ENCODE assay signal across 8 mouse cellular contexts in genomic region chr6:55016236-55016635, GRCm38 (mm10). TPM values are rescaled to one million over a fixed set of nuclear protein-coding genes. Genes with fewer than 3 reads are reported as not detected.
DNase-seq lines count a peak whose midpoint lies in the region; ATAC-seq and TF ChIP-seq lines count a peak whose summit lies in the region.

No protein-coding gene starts in this region.

- H3K9ac ChIP-seq in hindbrain, embryonic 15.5 days, result no peak overlapping the region

- peak; percentile 45 to 80 for DNase-seq in adrenal gland, adult (ENCODE audit: inconsistent age in 2 of 2, low spot score in 1 of 2)
- DNase-seq in adrenal gland, postnatal 4 days (ENCODE audit: low spot score in 2 of 2), result no peak
- peak; percentile 73 for DNase-seq in CD4-positive, CD25-positive, alpha-beta regulatory T cell, adult 2 months (ENCODE audit: low read depth, low spot score)
- DNase-seq in left cerebral cortex, adult 11 months (ENCODE audit: low spot score), result peak; percentile 33

- H3K9me3 ChIP-seq in hindbrain, embryonic 15.5 days, result no peaks in the 10 kb centered on the region

- WGBS in hindbrain, embryonic 15.5 days, result 26% methylated on average over 5 of the region's 5 CpGs
- 2% methylated on average over 5 of the region's 5 CpGs for WGBS in small intestine, adult 2 months

- peak; percentile 50; the same call in 1 of the 2 replicates for ATAC-seq in hindbrain, embryonic 15.5 days (ENCODE audit: low FRiP score, low read depth)
- ATAC-seq in megakaryocyte progenitor cell, adult 5-6 weeks (replicated peaks; ENCODE audit: poor library complexity), result peak; percentile 86

- 0 out of 2 replicates have a peak, but pooled peaks cover 7% of the 10 kb centered on the region for H3K27me3 ChIP-seq in hindbrain, embryonic 15.5 days
- no peaks in the 10 kb centered on the region for H3K27me3 ChIP-seq in small intestine, adult 2 months (ENCODE audit: control insufficient read depth, insufficient read depth, low read length)

- H3K4me3 ChIP-seq in cortical plate, adult 2 months (ENCODE audit: insufficient read depth, low read length), result no peak overlapping the region
- H3K4me3 ChIP-seq in hindbrain, embryonic 15.5 days, result no peak overlapping the region
- no peak overlapping the region for H3K4me3 ChIP-seq in small intestine, adult 2 months (ENCODE audit: low read depth, low read length)

- H3K27ac ChIP-seq in cortical plate, adult 2 months (ENCODE audit: insufficient read depth, low read length), result no peak overlapping the region
- no peak overlapping the region for H3K27ac ChIP-seq in hindbrain, embryonic 15.5 days (replicated peaks)
- H3K27ac ChIP-seq in small intestine, adult 2 months (ENCODE audit: insufficient read depth, low read depth, low read length), result no peak overlapping the region

- TF ChIP-seq CTCF in cortical plate, adult 2 months (IDR thresholded peaks at IDR 0.05; ENCODE audit: extremely low read depth, insufficient read depth, low read length), result peak; percentile 63
- TF ChIP-seq CTCF in small intestine, adult 2 months (IDR thresholded peaks at IDR 0.05; ENCODE audit: extremely low read depth, insufficient read length, insufficient replicate concordance, low read depth, low read length), result peak; percentile 66; the same call in 1 of the 2 replicates

- H3K4me2 ChIP-seq in hindbrain, embryonic 15.5 days, result no peak overlapping the region

- no peaks in the 10 kb centered on the region for H3K4me1 ChIP-seq in cortical plate, adult 2 months (ENCODE audit: control insufficient read depth, insufficient read depth, low read length)
- 0 out of 2 replicates have a peak, but pooled peaks cover 6% of the 10 kb centered on the region for H3K4me1 ChIP-seq in hindbrain, embryonic 15.5 days (replicated peaks)
- peaks cover 5% of the 10 kb centered on the region for H3K4me1 ChIP-seq in small intestine, adult 2 months (ENCODE audit: control insufficient read depth, insufficient read depth, insufficient read length, low read length)

- no peaks in the 10 kb centered on the region for H3K36me3 ChIP-seq in hindbrain, embryonic 15.5 days
- H3K36me3 ChIP-seq in small intestine, adult 2 months (ENCODE audit: control insufficient read depth, insufficient read depth, low read length), result no peaks in the 10 kb centered on the region

- TF ChIP-seq POLR2A in cortical plate, adult 2 months (IDR thresholded peaks at IDR 0.05; ENCODE audit: extremely low read depth, insufficient read depth, low read length), result no peak
- no peak for TF ChIP-seq POLR2A in small intestine, adult 2 months (IDR thresholded peaks at IDR 0.05; ENCODE audit: low read depth, low read length)

RNA-seq across cellular contexts. Expression of gene Gars, which starts 21.6 kb away (rescaled TPM):
- 100 to 1,000 TPM; 101 to 109 TPM for total RNA-seq in adrenal gland, postnatal 4 days (2021)
- polyA plus RNA-seq in cortical plate, adult 2 months (2012; rRNA removed), result 96.8 and 99.2 TPM in 2 replicates
- polyA plus RNA-seq in hindbrain, embryonic 15.5 days (2015; fragmentation: Nextera tagmentation; extraction: Ambion mirVana), result 197 TPM in 2 replicates
- total RNA-seq in megakaryocyte progenitor cell, adult 5-6 weeks (2015), result 56.7 and 57.1 TPM in 2 replicates
- total RNA-seq in megakaryocyte progenitor cell, adult 5-6 weeks (2017), result 118 and 130 TPM in 2 replicates
- 11.2 and 31.4 TPM in 2 replicates for polyA plus RNA-seq in small intestine, adult 2 months (2012; rRNA removed)

RNA-seq across cellular contexts. Expression of gene Ggct, which starts 23.5 kb away (rescaled TPM):
- 10 to 100 TPM in 1 of 2 experiments, 1 to 10 TPM in 1; 7.1 to 13.2 TPM for total RNA-seq in adrenal gland, postnatal 4 days (2021)
- 16.6 and 19.8 TPM in 2 replicates for polyA plus RNA-seq in cortical plate, adult 2 months (2012; rRNA removed)
- 12.7 and 15.3 TPM in 2 replicates for polyA plus RNA-seq in hindbrain, embryonic 15.5 days (2015; fragmentation: Nextera tagmentation; extraction: Ambion mirVana)
- 12.5 and 13.5 TPM in 2 replicates for total RNA-seq in megakaryocyte progenitor cell, adult 5-6 weeks (2015)
- 25.1 and 31.1 TPM in 2 replicates for total RNA-seq in megakaryocyte progenitor cell, adult 5-6 weeks (2017)
- polyA plus RNA-seq in small intestine, adult 2 months (2012; rRNA removed), result 0.17 and 1.5 TPM in 2 replicates

RNA-seq across cellular contexts. Expression of gene Nod1, which starts 43.8 kb away (rescaled TPM):
- 1 to 10 TPM; 9.1 to 9.8 TPM for total RNA-seq in adrenal gland, postnatal 4 days (2021)
- polyA plus RNA-seq in cortical plate, adult 2 months (2012; rRNA removed), result 6.0 and 6.4 TPM in 2 replicates
- polyA plus RNA-seq in hindbrain, embryonic 15.5 days (2015; fragmentation: Nextera tagmentation; extraction: Ambion mirVana), result 3.2 and 3.9 TPM in 2 replicates
- 6.2 TPM in 2 replicates for total RNA-seq in megakaryocyte progenitor cell, adult 5-6 weeks (2015)
- total RNA-seq in megakaryocyte progenitor cell, adult 5-6 weeks (2017), result 4.6 and 5.2 TPM in 2 replicates
- polyA plus RNA-seq in small intestine, adult 2 months (2012; rRNA removed), result 8.5 and 11.2 TPM in 2 replicates

Comparison
In these comparisons a context has a peak if more than half of its experiments do, and no peak if none do; other contexts are left out.
1. DNase-seq: peak in adrenal gland, adult (2 of 2), CD4-positive, CD25-positive, alpha-beta regulatory T cell, adult 2 months (single experiment) and left cerebral cortex, adult 11 months (single experiment); none in adrenal gland, postnatal 4 days (0 of 2).